Mouse (Mus musculus) embryonic facial prominence, embryonic 11.5 days (tissue): ENCODE data around the gene Psmb5. TPM values are rescaled to one million over a fixed set of nuclear protein-coding genes. Genes with fewer than 3 reads are reported as not detected.
"Not testable (repeated sequence)": the region's sequence is repeated elsewhere in the genome, so short reads cannot be mapped to it uniquely, and the experiment has no call there.

Source experiments
- ATAC-seq: fragments of 200-750 bp; cut with Nextera tagmentation; replicated peaks from 2 replicates; pipeline ENCODE4 v1.8.0; 2017; ENCODE audit warnings: low read depth; ENCODE audit not compliant: insufficient number of reproducible peaks, low FRiP score, low TSS enrichment
- DNase-seq: peaks from one replicate; pipeline ENCODE4 v3.0.0-alpha.2; 2015; ENCODE audit warnings: low spot score
- H3K27ac ChIP-seq: fragments of 300-500 bp; sonication (generic); replicated peaks from 2 replicates; pipeline ENCODE4 v1.5.1; 2014; ENCODE audit warnings: mild to moderate bottlenecking, low read depth, low read length, control low read depth
- H3K27me3 ChIP-seq: fragments of 300-500 bp; sonication (generic); 2 replicates; pipeline ENCODE4 v1.6.1; 2014; ENCODE audit warnings: mild to moderate bottlenecking, low read length, moderate library complexity, mixed read lengths; ENCODE audit not compliant: control insufficient read depth, insufficient read depth
- H3K36me3 ChIP-seq: fragments of 300-500 bp; sonication (generic); replicated peaks from 2 replicates; pipeline ENCODE4 v1.6.1; 2014; ENCODE audit warnings: low read depth, mild to moderate bottlenecking, low read length, moderate library complexity, mixed read lengths; ENCODE audit not compliant: control insufficient read depth, insufficient read depth
- H3K4me1 ChIP-seq: fragments of 300-500 bp; sonication (generic); 2 replicates; pipeline ENCODE4 v1.6.1; 2014; ENCODE audit warnings: low read length, mixed read lengths; ENCODE audit not compliant: control insufficient read depth, insufficient read depth
- H3K4me2 ChIP-seq: fragments of 300-500 bp; sonication (generic); 2 replicates; pipeline ENCODE4 v1.6.1; 2014; ENCODE audit warnings: low read depth, mild to moderate bottlenecking, control low read depth, low read length, moderate library complexity
- H3K4me3 ChIP-seq: fragments of 300-500 bp; sonication (generic); 2 replicates; pipeline ENCODE4 v1.5.1; 2014; ENCODE audit warnings: low read depth, low read length, control low read depth
- H3K9ac ChIP-seq: fragments of 300-500 bp; sonication (generic); replicated peaks from 2 replicates; pipeline ENCODE4 v1.6.1; 2014; ENCODE audit warnings: mild to moderate bottlenecking, control low read depth, low read length
- H3K9me3 ChIP-seq: fragments of 300-500 bp; sonication (generic); replicated peaks from 2 replicates; pipeline ENCODE4 v1.6.1; 2016; ENCODE audit warnings: mild to moderate bottlenecking, low read length, inconsistent platforms, mixed read lengths; ENCODE audit not compliant: control insufficient read depth
- WGBS: fragments of 180-500 bp; shearing (Covaris S2); extraction: QIAGEN DNeasy Blood & Tissue Kit; methylation state at CpG from one replicate; pipeline ENCODE4 v1.1.7; 2014; 5-methylcytosine and 5-hydroxymethylcytosine counted together
- polyA plus RNA-seq: library from polyadenylated mRNA; unstranded; fragments of >200 nt; fragmentation: Nextera tagmentation; extraction: Ambion mirVana; gene quantifications from 2 replicates; pipeline ENCODE4 v1.2.1, GENCODE M21; 2014

Psmb5 gene
- polyA plus RNA-seq, 1 experiment from 2014 or later: 404 TPM

- Histone ChIP-seq H3K27ac (no peak overlapping the region), H3K9ac (no peak overlapping the region), H3K27me3 (no peaks in the 10 kb centered on the region), H3K4me3 (no peak overlapping the region), H3K4me1 (no peaks in the 10 kb centered on the region), H3K4me2 (no peak overlapping the region), H3K36me3 (peaks cover 9% of the 10 kb centered on the region), H3K9me3 (no peaks in the 10 kb centered on the region)
- 76% methylated on average over 5 of the region's 5 CpGs for WGBS
- DNase-seq (no peak), ATAC-seq (no peak)
Observed at GRCm38 (mm10) chr14:54628103-54628502, 10.3 kb upstream of the Psmb5 start.

GRCm38 (mm10) chr14:54624976-54625375 lies 7.2 kb upstream of the Psmb5 start:
- H3K9ac ChIP-seq: no peak overlapping the region; the same call in 1 of the 2 replicates
- no peaks in the 10 kb centered on the region for H3K4me1 ChIP-seq
- H3K27me3 ChIP-seq: no peaks in the 10 kb centered on the region
- H3K36me3 ChIP-seq: no peaks in the 10 kb centered on the region
- no peak overlapping the region for H3K4me3 ChIP-seq
- ATAC-seq: no peak
- H3K9me3 ChIP-seq: no peaks in the 10 kb centered on the region
- no peak for DNase-seq
- no peak overlapping the region for H3K4me2 ChIP-seq
- 57% methylated on average over 10 of the region's 10 CpGs for WGBS
- H3K27ac ChIP-seq: no peak overlapping the region

- Histone ChIP-seq H3K9me3 (no peaks in the 10 kb centered on the region), H3K27me3 (no peaks in the 10 kb centered on the region), H3K9ac (no peak overlapping the region), H3K27ac (no peak overlapping the region), H3K36me3 (no peaks in the 10 kb centered on the region), H3K4me3 (no peak overlapping the region), H3K4me1 (no peaks in the 10 kb centered on the region), H3K4me2 (no peak overlapping the region)
- 83% methylated on average over 6 of the region's 6 CpGs for WGBS
- no peak for ATAC-seq
- DNase-seq: no peak
Observed at GRCm38 (mm10) chr14:54623334-54623733, 5.5 kb upstream of the Psmb5 start.

GRCm38 (mm10) chr14:54621133-54621532 lies 3.3 kb upstream of the Psmb5 start, which contains the start of gene Psmb11:
Psmb11 (plus strand) TSS chr14:54621433.
- no peak within 1 kb of the TSS for H3K27ac ChIP-seq
- H3K36me3 ChIP-seq: no peaks in the 10 kb centered on the region; the same call in 1 of the 2 replicates
- no peaks in the 10 kb centered on the region for H3K9me3 ChIP-seq
- no peak for ATAC-seq
- H3K9ac ChIP-seq: no peak within 1 kb of the TSS
- WGBS: 77% methylated on average over 1 of the region's 1 CpGs
- no peak within 1 kb of the TSS for H3K4me3 ChIP-seq
- no peaks in the 10 kb centered on the region for H3K27me3 ChIP-seq
- H3K4me1 ChIP-seq: no peaks in the 10 kb centered on the region
- no peak within 1 kb of the TSS for H3K4me2 ChIP-seq
- no peak for DNase-seq

- H3K36me3 ChIP-seq: peaks cover 2% of the 10 kb centered on the region
- H3K4me2 ChIP-seq: peak overlapping the region; percentile 67
- peak; percentile 41 for DNase-seq
- peak overlapping the region; percentile 52 for H3K27ac ChIP-seq
- H3K9me3 ChIP-seq: no peaks in the 10 kb centered on the region
- H3K4me3 ChIP-seq: peak overlapping the region; percentile 87
- H3K4me1 ChIP-seq: no peaks in the 10 kb centered on the region
- peak; percentile 40 for ATAC-seq
- 3% methylated on average over 38 of the region's 38 CpGs for WGBS
- H3K9ac ChIP-seq: peak overlapping the region; percentile 90
- no peaks in the 10 kb centered on the region for H3K27me3 ChIP-seq
Observed at GRCm38 (mm10) chr14:54617152-54617896, 498 bp downstream of the Psmb5 start.

- Histone ChIP-seq H3K27ac (no peak overlapping the region), H3K36me3 (peaks cover 5% of the 10 kb centered on the region), H3K4me2 (no peak overlapping the region), H3K4me3 (no peak overlapping the region), H3K9me3 (no peaks in the 10 kb centered on the region), H3K27me3 (no peaks in the 10 kb centered on the region), H3K9ac (no peak overlapping the region), H3K4me1 (no peaks in the 10 kb centered on the region)
- DNase-seq (no peak), ATAC-seq (no peak)
- 94% methylated on average over 16 of the region's 16 CpGs for WGBS
Observed at GRCm38 (mm10) chr14:54616226-54616825, 1.5 kb downstream of the Psmb5 start.

GRCm38 (mm10) chr14:54614130-54614529 lies 3.7 kb downstream of the Psmb5 start:
- 92% methylated on average over 14 of the region's 16 CpGs for WGBS
- H3K9ac ChIP-seq, ATAC-seq, H3K27me3 ChIP-seq, H3K9me3 ChIP-seq, DNase-seq, H3K4me1 ChIP-seq, H3K4me3 ChIP-seq, H3K4me2 ChIP-seq, H3K27ac ChIP-seq, H3K36me3 ChIP-seq: not testable (repeated sequence)

- WGBS: 82% methylated on average over 6 of the region's 6 CpGs
- Histone ChIP-seq H3K9ac (no peak overlapping the region), H3K27ac (no peak overlapping the region), H3K4me2 (no peak overlapping the region), H3K36me3 (peaks cover 5% of the 10 kb centered on the region), H3K4me3 (no peak overlapping the region), H3K27me3 (no peaks in the 10 kb centered on the region), H3K9me3 (no peaks in the 10 kb centered on the region), H3K4me1 (no peaks in the 10 kb centered on the region)
- ATAC-seq (no peak), DNase-seq (no peak)
Observed at GRCm38 (mm10) chr14:54610648-54611047, 7.2 kb downstream of the Psmb5 start.
